Mouse (Mus musculus): ENCODE measurements around the gene Ddb2. TPM values are rescaled to one million over a fixed set of nuclear protein-coding genes. Genes with fewer than 3 reads are reported as not detected.

Ddb2 gene
- polyA plus RNA-seq, 1 experiment from 2014 or later: 20.6 TPM

DNA sequence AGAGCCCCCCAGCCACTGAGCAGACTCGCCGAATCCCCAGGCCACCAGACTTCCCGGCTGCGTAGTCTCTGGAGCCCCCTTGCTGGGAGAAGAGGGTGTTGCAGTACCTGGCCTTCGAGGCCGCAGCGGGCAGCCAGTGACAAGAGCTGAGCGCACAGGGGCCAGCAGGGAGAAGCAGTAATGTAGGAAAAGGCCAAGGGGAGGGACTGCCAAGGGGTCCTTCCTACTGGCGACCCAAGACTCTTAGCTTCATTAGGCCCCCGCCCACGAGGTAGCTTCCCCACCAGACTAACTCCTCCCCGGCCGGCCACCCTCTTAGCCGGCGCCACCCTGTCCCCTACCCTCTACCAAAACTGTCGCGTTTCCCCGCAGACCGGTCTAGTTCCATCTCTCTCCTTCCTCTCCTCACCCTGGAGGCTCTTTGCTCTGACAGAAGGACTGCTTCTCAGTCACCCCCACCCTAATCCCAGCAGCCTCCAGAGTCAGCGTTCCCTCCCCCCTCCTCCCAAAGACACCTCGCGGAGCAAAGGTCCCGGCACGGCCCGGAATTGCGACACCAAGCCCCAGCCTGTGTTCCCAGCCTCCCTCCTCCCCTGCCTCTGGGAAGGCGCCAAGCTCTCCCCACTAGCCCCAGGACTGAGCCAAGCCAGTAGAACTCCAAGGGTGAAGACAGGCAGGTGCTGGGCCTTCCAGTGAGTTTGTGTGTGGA lies 42.0 kb downstream of the Ddb2 start:
- ATAC-seq (ENCODE audit: low FRiP score, low TSS enrichment): peak; percentile 92
- no peaks in the 10 kb centered on the region for H3K36me3 ChIP-seq (ENCODE audit: insufficient read depth, low read length)
- peak overlapping the region; percentile 64 for H3K4me2 ChIP-seq (replicated peaks; ENCODE audit: low read depth, low read length)
- no peaks in the 10 kb centered on the region for H3K9me3 ChIP-seq (ENCODE audit: low read length)
- H3K27me3 ChIP-seq (ENCODE audit: insufficient read depth, low read length): no peaks in the 10 kb centered on the region
- peak overlapping the region; percentile 68 for H3K9ac ChIP-seq (replicated peaks; ENCODE audit: low read length)
- WGBS: under 1% methylated on average over 27 of the region's 27 CpGs
- 0 out of 2 replicates have a peak overlapping the region, but pooled peaks have one; percentile 0 for H3K27ac ChIP-seq (ENCODE audit: low read length)
- peak overlapping the region; percentile 37 for H3K4me3 ChIP-seq (ENCODE audit: low read length)
- peaks cover 6% of the 10 kb centered on the region for H3K4me1 ChIP-seq (ENCODE audit: insufficient read depth, low read length)

DNA sequence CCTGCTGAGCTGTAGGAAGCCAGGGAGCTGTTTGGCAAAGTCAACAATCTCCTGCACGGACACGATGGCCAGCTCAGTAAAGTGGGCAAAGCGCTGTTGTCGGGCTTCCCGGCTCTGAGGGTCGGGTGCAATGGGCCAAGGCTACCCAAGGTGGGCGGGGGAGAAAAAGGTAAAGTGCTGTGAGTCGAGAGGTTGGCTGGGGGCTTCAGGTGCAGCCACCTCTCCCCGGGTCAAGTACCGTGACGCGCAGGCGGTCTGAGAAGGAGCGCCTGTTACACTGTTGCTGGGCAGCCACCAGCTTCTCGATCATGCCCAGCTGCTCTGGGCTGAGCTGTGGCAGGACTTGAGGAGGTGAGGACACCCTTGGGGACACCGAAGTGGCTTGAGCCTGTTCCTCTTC lies 46.3 kb downstream of the Ddb2 start:
- Histone ChIP-seq H3K36me3 (ENCODE audit: insufficient read depth, low read length) (no peaks in the 10 kb centered on the region), H3K27me3 (ENCODE audit: insufficient read depth, low read length) (no peaks in the 10 kb centered on the region), H3K9me3 (ENCODE audit: low read length) (no peaks in the 10 kb centered on the region), H3K9ac (replicated peaks; ENCODE audit: low read length) (no peak overlapping the region), H3K4me2 (replicated peaks; ENCODE audit: low read depth, low read length) (no peak overlapping the region), H3K27ac (ENCODE audit: low read length) (no peak overlapping the region), H3K4me1 (ENCODE audit: insufficient read depth, low read length) (peaks cover 6% of the 10 kb centered on the region), H3K4me3 (ENCODE audit: low read length) (no peak overlapping the region)
- 88% methylated on average over 16 of the region's 16 CpGs for WGBS
- no peak for ATAC-seq (ENCODE audit: low FRiP score, low TSS enrichment)

- no peak for ATAC-seq (ENCODE audit: low FRiP score, low TSS enrichment)
- 60% methylated on average over 4 of the region's 4 CpGs for WGBS
- Histone ChIP-seq H3K9me3 (ENCODE audit: low read length) (no peaks in the 10 kb centered on the region), H3K4me1 (ENCODE audit: insufficient read depth, low read length) (no peaks in the 10 kb centered on the region), H3K4me2 (replicated peaks; ENCODE audit: low read depth, low read length) (no peak overlapping the region), H3K27ac (ENCODE audit: low read length) (no peak overlapping the region), H3K27me3 (ENCODE audit: insufficient read depth, low read length) (no peaks in the 10 kb centered on the region), H3K9ac (replicated peaks; ENCODE audit: low read length) (no peak overlapping the region), H3K4me3 (ENCODE audit: low read length) (no peak overlapping the region), H3K36me3 (ENCODE audit: insufficient read depth, low read length) (no peaks in the 10 kb centered on the region)
Observed at GRCm38 (mm10) chr2:91187431-91187830, 49.4 kb downstream of the Ddb2 start.

- Histone ChIP-seq H3K36me3 (ENCODE audit: insufficient read depth, low read length) (no peaks in the 10 kb centered on the region), H3K9ac (replicated peaks; ENCODE audit: low read length) (no peak overlapping the region), H3K27me3 (ENCODE audit: insufficient read depth, low read length) (no peaks in the 10 kb centered on the region), H3K4me1 (ENCODE audit: insufficient read depth, low read length) (peaks cover 6% of the 10 kb centered on the region), H3K4me2 (replicated peaks; ENCODE audit: low read depth, low read length) (no peak overlapping the region), H3K27ac (ENCODE audit: low read length) (no peak overlapping the region), H3K9me3 (ENCODE audit: low read length) (no peaks in the 10 kb centered on the region), H3K4me3 (ENCODE audit: low read length) (no peak overlapping the region)
- ATAC-seq (ENCODE audit: low FRiP score, low TSS enrichment): no peak
- 62% methylated on average over 1 of the region's 1 CpGs for WGBS
Observed at GRCm38 (mm10) chr2:91186208-91186607, 50.6 kb downstream of the Ddb2 start.

- peak within 1 kb of the TSS; percentile 63 for H3K27ac ChIP-seq (ENCODE audit: low read length)
- 62% methylated on average over 15 of the region's 15 CpGs for WGBS
- H3K27me3 ChIP-seq (ENCODE audit: insufficient read depth, low read length): no peaks in the 10 kb centered on the region
- H3K9me3 ChIP-seq (ENCODE audit: low read length): no peaks in the 10 kb centered on the region
- H3K4me3 ChIP-seq (ENCODE audit: low read length): peak within 1 kb of the TSS; percentile 94
- H3K36me3 ChIP-seq (ENCODE audit: insufficient read depth, low read length): no peaks in the 10 kb centered on the region
- ATAC-seq (ENCODE audit: low FRiP score, low TSS enrichment): no peak
- peak within 1 kb of the TSS; percentile 89 for H3K4me2 ChIP-seq (replicated peaks; ENCODE audit: low read depth, low read length)
- peak within 1 kb of the TSS; percentile 80 for H3K9ac ChIP-seq (replicated peaks; ENCODE audit: low read length)
- peaks cover 6% of the 10 kb centered on the region for H3K4me1 ChIP-seq (ENCODE audit: insufficient read depth, low read length)
Observed at GRCm38 (mm10) chr2:91183711-91184405, 52.9 kb downstream of the Ddb2 start, which contains the start of gene Madd. TSS of gene Madd (minus strand) at chr2:91183837.

DNA sequence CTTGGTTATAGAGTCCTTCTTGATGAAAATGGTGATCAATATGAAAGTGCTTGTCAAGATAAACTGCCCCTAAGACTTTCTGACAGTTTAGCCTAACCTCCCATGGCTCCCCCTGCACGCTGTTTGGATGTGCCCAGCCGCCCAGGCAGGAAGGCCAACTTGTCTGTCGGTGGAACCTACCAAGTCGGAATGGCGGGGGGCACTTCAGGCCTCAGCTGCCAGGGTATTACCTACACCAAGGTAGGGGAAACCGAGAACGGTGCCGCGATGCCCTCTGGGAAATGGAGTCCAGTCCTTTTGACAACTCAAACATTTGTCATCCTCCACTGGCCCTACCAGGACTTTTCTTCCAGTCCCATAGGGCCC lies 53.7 kb downstream of the Ddb2 start:
- WGBS: 0% methylated on average over 9 of the region's 9 CpGs
- peak overlapping the region; percentile 63; the same call in 1 of the 2 replicates for H3K27ac ChIP-seq (ENCODE audit: low read length)

DNA sequence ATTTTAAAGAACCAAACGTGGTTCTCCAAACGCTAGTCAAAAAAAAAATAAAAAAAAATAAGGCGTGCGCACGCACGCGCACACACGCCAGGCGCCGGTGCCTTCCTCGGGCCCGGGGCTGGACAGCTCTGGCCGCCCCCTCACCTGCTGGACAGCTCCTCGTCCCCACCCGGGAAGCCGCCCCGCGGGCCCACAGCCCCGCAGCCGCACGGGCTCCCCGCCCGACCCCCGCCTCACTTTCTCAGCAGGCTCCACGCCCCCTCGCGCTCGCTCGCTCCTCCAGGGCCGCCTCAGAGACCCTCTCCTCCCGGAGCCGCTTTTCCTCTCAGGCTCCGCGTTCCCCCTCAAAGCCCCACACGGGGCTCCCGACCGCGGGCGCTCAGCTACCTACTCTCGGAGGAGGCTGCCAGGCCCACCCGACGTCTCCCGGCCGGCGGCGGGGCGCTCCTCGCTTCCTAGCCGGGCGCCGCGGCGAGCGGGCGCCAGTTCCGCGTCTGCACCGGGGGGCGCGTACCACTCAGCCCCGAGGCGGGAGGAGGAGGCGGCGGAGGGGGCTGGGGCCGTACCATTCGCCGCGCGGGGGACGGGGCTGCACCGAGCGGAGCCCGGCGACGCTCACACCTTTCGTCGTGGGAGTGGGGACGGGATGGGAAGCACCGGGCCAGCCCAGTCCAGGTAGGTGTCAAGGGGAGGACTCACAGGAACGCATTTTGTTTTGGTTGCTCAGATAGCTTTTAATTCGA lies 54.2 kb downstream of the Ddb2 start:
- Histone ChIP-seq H3K4me2 (replicated peaks; ENCODE audit: low read depth, low read length) (peak overlapping the region; percentile 89), H3K36me3 (ENCODE audit: insufficient read depth, low read length) (no peaks in the 10 kb centered on the region), H3K9me3 (ENCODE audit: low read length) (no peaks in the 10 kb centered on the region), H3K27me3 (ENCODE audit: insufficient read depth, low read length) (no peaks in the 10 kb centered on the region), H3K4me1 (ENCODE audit: insufficient read depth, low read length) (peaks cover 6% of the 10 kb centered on the region), H3K9ac (replicated peaks; ENCODE audit: low read length) (peak overlapping the region; percentile 80), H3K27ac (ENCODE audit: low read length) (peak overlapping the region; percentile 63), H3K4me3 (ENCODE audit: low read length) (peak overlapping the region; percentile 94)
- under 1% methylated on average over 73 of the region's 81 CpGs for WGBS
- peak; percentile 97 for ATAC-seq (ENCODE audit: low FRiP score, low TSS enrichment)

More for the DNA sequence above, 53.7 kb downstream of the Ddb2 start:
- H3K4me3 ChIP-seq (ENCODE audit: low read length): peak overlapping the region; percentile 94
- peaks cover 6% of the 10 kb centered on the region for H3K4me1 ChIP-seq (ENCODE audit: insufficient read depth, low read length)
- H3K4me2 ChIP-seq (replicated peaks; ENCODE audit: low read depth, low read length): peak overlapping the region; percentile 89
- no peaks in the 10 kb centered on the region for H3K36me3 ChIP-seq (ENCODE audit: insufficient read depth, low read length)
- peak; percentile 97 for ATAC-seq (ENCODE audit: low FRiP score, low TSS enrichment)
- H3K9ac ChIP-seq (replicated peaks; ENCODE audit: low read length): peak overlapping the region; percentile 80
- H3K9me3 ChIP-seq (ENCODE audit: low read length): no peaks in the 10 kb centered on the region
- no peaks in the 10 kb centered on the region for H3K27me3 ChIP-seq (ENCODE audit: insufficient read depth, low read length)

- Histone ChIP-seq H3K9ac (replicated peaks; ENCODE audit: low read length) (peak overlapping the region; percentile 80), H3K27me3 (ENCODE audit: insufficient read depth, low read length) (no peaks in the 10 kb centered on the region), H3K27ac (ENCODE audit: low read length) (no peak overlapping the region), H3K4me2 (replicated peaks; ENCODE audit: low read depth, low read length) (peak overlapping the region; percentile 89), H3K4me1 (ENCODE audit: insufficient read depth, low read length) (peaks cover 6% of the 10 kb centered on the region), H3K36me3 (ENCODE audit: insufficient read depth, low read length) (no peaks in the 10 kb centered on the region), H3K4me3 (ENCODE audit: low read length) (peak overlapping the region; percentile 94), H3K9me3 (ENCODE audit: low read length) (no peaks in the 10 kb centered on the region)
- 12% methylated on average over 8 of the region's 8 CpGs for WGBS
- no peak for ATAC-seq (ENCODE audit: low FRiP score, low TSS enrichment)
Observed at GRCm38 (mm10) chr2:91182016-91182404, 54.8 kb downstream of the Ddb2 start.

DNA sequence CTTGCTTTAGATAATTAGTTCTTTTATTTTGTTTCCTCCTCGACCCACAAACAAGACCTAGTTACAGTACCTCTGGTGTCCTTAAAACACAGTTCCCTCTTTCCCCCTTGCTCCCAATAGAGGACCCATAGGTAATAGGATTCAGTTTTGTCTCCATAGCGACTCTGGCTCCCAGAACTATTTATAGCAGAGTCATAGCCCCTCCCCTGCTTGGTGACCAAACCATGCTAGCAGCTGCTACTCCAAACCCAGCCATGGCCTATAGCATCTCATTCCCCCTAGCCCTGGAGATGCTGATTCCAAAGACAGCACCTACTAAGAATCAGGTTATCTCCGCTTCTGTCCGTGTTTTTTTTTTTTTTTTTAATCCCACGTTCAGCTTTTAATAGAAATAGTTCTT lies 56.1 kb downstream of the Ddb2 start:
- 76% methylated on average over 5 of the region's 5 CpGs for WGBS
- Histone ChIP-seq H3K9ac (replicated peaks; ENCODE audit: low read length) (no peak overlapping the region), H3K4me3 (ENCODE audit: low read length) (no peak overlapping the region), H3K9me3 (ENCODE audit: low read length) (no peaks in the 10 kb centered on the region), H3K27ac (ENCODE audit: low read length) (no peak overlapping the region), H3K27me3 (ENCODE audit: insufficient read depth, low read length) (no peaks in the 10 kb centered on the region), H3K36me3 (ENCODE audit: insufficient read depth, low read length) (0 out of 2 replicates have a peak, but pooled peaks cover 4% of the 10 kb centered on the region), H3K4me1 (ENCODE audit: insufficient read depth, low read length) (peaks cover 6% of the 10 kb centered on the region), H3K4me2 (replicated peaks; ENCODE audit: low read depth, low read length) (no peak overlapping the region)
- no peak for ATAC-seq (ENCODE audit: low FRiP score, low TSS enrichment)
